Mouse (Mus musculus) midbrain, embryonic 11.5 days (tissue): ENCODE data around the gene Ctf1. TPM values are rescaled to one million over a fixed set of nuclear protein-coding genes. Genes with fewer than 3 reads are reported as not detected.

Experiments
- ATAC-seq: fragments of 200-750 bp; cut with Nextera tagmentation; 2 replicates; pipeline ENCODE4 v1.8.0; 2017; ENCODE audit warnings: moderate TSS enrichment, moderate library complexity; ENCODE audit not compliant: low FRiP score
- DNase-seq: peaks from one replicate; pipeline ENCODE4 v3.0.0; 2015; ENCODE audit warnings: low spot score; ENCODE audit errors: missing footprints
- H3K27ac ChIP-seq: fragments of 300-500 bp; sonication (generic); 2 replicates; pipeline ENCODE4 v1.5.1; 2014; ENCODE audit warnings: low read depth, low read length
- H3K27me3 ChIP-seq: fragments of 300-500 bp; sonication (generic); 2 replicates; pipeline ENCODE4 v1.6.1; 2014; ENCODE audit warnings: mild to moderate bottlenecking, low read length, moderate library complexity, mixed read lengths; ENCODE audit not compliant: control insufficient read depth, insufficient read depth
- H3K36me3 ChIP-seq: fragments of 300-500 bp; sonication (generic); 2 replicates; pipeline ENCODE4 v1.6.1; 2014; ENCODE audit warnings: mild to moderate bottlenecking, low read length, moderate library complexity, mixed read lengths; ENCODE audit not compliant: control insufficient read depth, insufficient read depth
- H3K4me1 ChIP-seq: fragments of 300-500 bp; sonication (generic); 2 replicates; pipeline ENCODE4 v1.6.1; 2014; ENCODE audit warnings: low read length; ENCODE audit not compliant: control insufficient read depth, insufficient read depth
- H3K4me2 ChIP-seq: fragments of 300-500 bp; sonication (generic); 2 replicates; pipeline ENCODE4 v1.6.1; 2014; ENCODE audit warnings: mild to moderate bottlenecking, moderate library complexity
- H3K4me3 ChIP-seq: fragments of 300-500 bp; sonication (generic); 2 replicates; pipeline ENCODE4 v1.5.1; 2014; ENCODE audit warnings: low read depth, low read length
- H3K9ac ChIP-seq: fragments of 300-500 bp; sonication (generic); 2 replicates; pipeline ENCODE4 v1.6.1; 2014; ENCODE audit warnings: low read length
- H3K9me3 ChIP-seq: fragments of 300-500 bp; sonication (generic); 2 replicates; pipeline ENCODE4 v1.6.1; 2016; ENCODE audit warnings: low read length; ENCODE audit not compliant: control insufficient read depth
- WGBS: fragments of 180-500 bp; shearing (Covaris S2); extraction: QIAGEN DNeasy Blood & Tissue Kit; methylation state at CpG from one replicate; pipeline ENCODE4 v1.1.7; 2014; 5-methylcytosine and 5-hydroxymethylcytosine counted together
- microRNA counts: library from miRNA; unstranded; fragments of <30 nt; microRNA quantifications from one replicate; lab custom pipeline; 2015
- microRNA-seq: library from miRNA; unstranded; fragments of <30 nt; microRNA quantifications from one replicate; pipeline ENCODE4, GENCODE M21; 2017
- polyA plus RNA-seq: library from polyadenylated mRNA; unstranded; fragments of >200 nt; fragmentation: Nextera tagmentation; extraction: Ambion mirVana; gene quantifications from 2 replicates; pipeline ENCODE4 v1.2.1, GENCODE M21; 2014

Gene Ctf1
- polyA plus RNA-seq, 1 experiment from 2014 or later = 4.0 TPM

DNA sequence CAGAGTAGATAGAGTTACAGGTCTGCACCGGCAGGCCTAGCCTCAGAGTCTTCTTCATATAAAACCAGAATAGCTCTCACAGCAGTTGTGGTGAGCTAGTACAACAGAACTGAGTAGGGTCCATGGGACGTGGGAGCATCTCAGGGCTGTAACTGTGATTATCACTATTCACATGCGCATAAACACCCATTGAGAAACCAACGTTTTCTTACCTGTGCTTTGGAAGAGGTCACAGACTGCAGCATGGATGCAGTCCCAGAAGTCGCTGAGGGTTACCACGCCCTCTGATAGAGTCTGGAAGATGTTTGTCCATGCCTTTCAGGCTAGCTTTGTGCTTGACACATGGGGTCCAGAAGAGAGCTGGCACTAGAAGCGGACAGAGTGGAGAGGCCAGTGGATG is 41.2 kb downstream of the Ctf1 start:
- Histone ChIP-seq H3K9ac (no peak overlapping the region), H3K27me3 (no peaks in the 10 kb centered on the region), H3K4me1 (no peaks in the 10 kb centered on the region), H3K4me3 (no peak overlapping the region), H3K9me3 (no peaks in the 10 kb centered on the region), H3K4me2 (no peak overlapping the region), H3K36me3 (peaks cover 46% of the 10 kb centered on the region), H3K27ac (no peak overlapping the region)
- 94% methylated on average over 7 of the region's 7 CpGs for WGBS
- DNase-seq = no peak
- ATAC-seq = no peak

DNA sequence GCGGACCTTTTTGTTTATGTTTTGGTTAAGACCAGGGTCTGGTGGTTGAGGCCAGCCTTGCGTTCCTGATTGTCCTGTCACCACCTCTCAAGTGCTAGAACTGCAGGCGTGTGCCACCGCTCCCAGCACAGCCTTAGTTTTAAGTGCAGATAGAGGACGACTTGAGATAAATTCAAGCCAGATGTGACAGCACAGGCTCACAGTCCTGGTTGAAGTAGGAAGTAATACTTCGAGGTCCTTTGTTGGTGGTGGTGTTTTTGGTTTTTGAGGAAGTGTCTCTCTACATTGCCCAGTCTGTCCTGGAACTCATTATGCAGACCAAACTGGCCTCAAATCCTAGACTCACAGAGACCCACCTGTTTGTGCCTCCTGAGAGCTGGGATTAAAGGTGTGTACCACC is 47.2 kb downstream of the Ctf1 start:
- Histone ChIP-seq H3K9ac (no peak overlapping the region), H3K9me3 (no peaks in the 10 kb centered on the region), H3K4me1 (no peaks in the 10 kb centered on the region), H3K27ac (no peak overlapping the region), H3K4me2 (no peak overlapping the region), H3K4me3 (no peak overlapping the region), H3K36me3 (peaks cover 13% of the 10 kb centered on the region; the same call in 1 of the 2 replicates), H3K27me3 (no peaks in the 10 kb centered on the region)
- WGBS = 80% methylated on average over 6 of the region's 6 CpGs
- DNase-seq (no peak), ATAC-seq (no peak)

DNA sequence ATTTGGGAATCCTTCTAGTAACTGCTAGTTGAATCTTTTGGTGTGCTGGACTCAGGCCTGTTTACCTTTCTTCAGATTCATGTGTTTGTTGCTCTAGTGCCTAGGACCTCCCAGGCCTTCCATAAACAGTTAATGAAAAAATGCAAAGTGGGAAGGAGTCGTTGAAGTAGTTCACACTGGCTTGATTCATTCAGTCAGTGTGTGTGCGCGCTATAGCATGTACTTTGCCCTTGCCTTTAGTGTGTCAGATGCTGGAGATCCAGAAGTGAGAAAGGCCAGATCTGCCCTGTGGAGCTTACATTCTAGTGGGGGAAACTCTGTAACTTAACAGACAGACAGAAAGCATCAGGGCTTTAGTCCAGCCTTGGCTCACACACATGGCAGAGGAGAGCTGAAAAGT is 47.9 kb downstream of the Ctf1 start:
- Histone ChIP-seq H3K4me3 (no peak overlapping the region), H3K36me3 (peaks cover 13% of the 10 kb centered on the region; the same call in 1 of the 2 replicates)
- ATAC-seq = no peak

DNA sequence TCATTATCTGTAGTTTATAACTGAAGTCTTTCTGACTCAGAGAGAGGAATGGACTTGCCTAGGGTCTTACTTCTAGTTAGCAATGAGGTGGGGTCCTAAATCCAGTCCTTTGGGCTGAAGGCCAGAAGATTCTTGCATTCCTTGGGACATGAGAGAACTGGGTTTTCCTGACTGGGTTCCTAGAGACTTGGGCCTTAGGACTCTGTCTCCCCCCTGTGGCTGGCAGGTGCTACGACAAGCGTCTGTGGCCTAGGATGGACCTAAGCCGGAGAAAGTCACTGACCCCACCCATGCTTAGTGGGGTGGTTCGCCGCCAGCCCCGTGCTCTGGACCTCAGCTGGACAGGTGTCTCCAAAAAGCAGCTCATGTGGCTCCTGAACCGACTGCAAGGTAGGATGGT is 48.5 kb downstream of the Ctf1 start:
- Histone ChIP-seq H3K4me3 (no peak overlapping the region), H3K27ac (no peak overlapping the region), H3K4me1 (no peaks in the 10 kb centered on the region), H3K9me3 (no peaks in the 10 kb centered on the region), H3K4me2 (no peak overlapping the region), H3K36me3 (peaks cover 13% of the 10 kb centered on the region; the same call in 1 of the 2 replicates), H3K27me3 (no peaks in the 10 kb centered on the region), H3K9ac (no peak overlapping the region)
- WGBS = 47% methylated on average over 7 of the region's 7 CpGs
- ATAC-seq = no peak
- peak; percentile 94 for DNase-seq

More for the DNA sequence above, 47.9 kb downstream of the Ctf1 start:
- H3K9ac ChIP-seq = no peak overlapping the region
- no peaks in the 10 kb centered on the region for H3K9me3 ChIP-seq
- no peak overlapping the region for H3K4me2 ChIP-seq
- no peaks in the 10 kb centered on the region for H3K4me1 ChIP-seq
- WGBS = 99% methylated on average over 3 of the region's 3 CpGs
- H3K27ac ChIP-seq = no peak overlapping the region
- no peak for DNase-seq
- H3K27me3 ChIP-seq = no peaks in the 10 kb centered on the region

DNA sequence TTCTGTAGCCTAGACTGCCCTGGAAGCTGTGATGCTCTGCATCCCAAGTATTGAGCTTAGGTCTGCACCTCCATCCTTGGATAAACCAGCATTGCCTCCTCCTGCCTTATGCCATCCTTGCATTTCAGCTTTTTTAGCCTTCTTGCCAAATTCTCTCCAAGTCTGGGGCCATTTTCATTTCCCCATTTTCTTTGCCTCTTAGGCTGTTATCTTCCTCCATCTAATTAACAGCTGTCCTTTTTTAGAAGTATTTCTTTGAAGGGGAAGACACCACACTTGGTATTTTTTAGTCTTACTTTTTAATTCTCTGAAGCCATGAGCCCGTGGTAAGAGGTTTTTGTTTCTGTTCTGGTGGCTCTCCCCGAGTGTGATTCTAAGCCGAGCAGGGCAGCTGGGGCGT is 51.1 kb downstream of the Ctf1 start:
- no peaks in the 10 kb centered on the region for H3K9me3 ChIP-seq
- H3K9ac ChIP-seq = no peak overlapping the region
- peaks cover 5% of the 10 kb centered on the region for H3K4me1 ChIP-seq
- H3K27me3 ChIP-seq = no peaks in the 10 kb centered on the region
- no peak overlapping the region for H3K27ac ChIP-seq
- 91% methylated on average over 4 of the region's 4 CpGs for WGBS
- ATAC-seq = no peak
- H3K4me3 ChIP-seq = no peak overlapping the region
- peaks cover 16% of the 10 kb centered on the region for H3K36me3 ChIP-seq
- H3K4me2 ChIP-seq = no peak overlapping the region
- no peak for DNase-seq

DNA sequence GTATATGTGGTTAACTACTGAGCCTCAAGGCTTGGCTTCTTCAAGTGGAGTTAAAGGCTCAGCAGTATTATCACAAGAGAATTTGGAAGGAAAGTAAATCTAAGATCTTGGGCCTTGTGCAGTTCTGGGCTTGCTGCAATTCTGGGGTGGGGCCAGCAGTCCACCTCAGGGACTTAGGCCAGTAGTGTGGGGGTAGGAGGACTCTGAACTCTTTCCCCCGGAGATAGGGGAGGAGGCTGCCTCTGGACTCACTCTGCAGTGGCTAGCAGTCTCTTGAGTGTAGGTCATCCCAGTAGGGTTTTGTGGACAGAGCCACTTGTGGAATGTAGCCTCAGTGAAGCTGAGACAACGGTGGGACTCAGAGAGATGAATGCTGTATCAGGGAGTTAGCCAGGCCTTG is 53.2 kb downstream of the Ctf1 start:
- H3K4me2 ChIP-seq = no peak overlapping the region
- no peak for ATAC-seq

DNA sequence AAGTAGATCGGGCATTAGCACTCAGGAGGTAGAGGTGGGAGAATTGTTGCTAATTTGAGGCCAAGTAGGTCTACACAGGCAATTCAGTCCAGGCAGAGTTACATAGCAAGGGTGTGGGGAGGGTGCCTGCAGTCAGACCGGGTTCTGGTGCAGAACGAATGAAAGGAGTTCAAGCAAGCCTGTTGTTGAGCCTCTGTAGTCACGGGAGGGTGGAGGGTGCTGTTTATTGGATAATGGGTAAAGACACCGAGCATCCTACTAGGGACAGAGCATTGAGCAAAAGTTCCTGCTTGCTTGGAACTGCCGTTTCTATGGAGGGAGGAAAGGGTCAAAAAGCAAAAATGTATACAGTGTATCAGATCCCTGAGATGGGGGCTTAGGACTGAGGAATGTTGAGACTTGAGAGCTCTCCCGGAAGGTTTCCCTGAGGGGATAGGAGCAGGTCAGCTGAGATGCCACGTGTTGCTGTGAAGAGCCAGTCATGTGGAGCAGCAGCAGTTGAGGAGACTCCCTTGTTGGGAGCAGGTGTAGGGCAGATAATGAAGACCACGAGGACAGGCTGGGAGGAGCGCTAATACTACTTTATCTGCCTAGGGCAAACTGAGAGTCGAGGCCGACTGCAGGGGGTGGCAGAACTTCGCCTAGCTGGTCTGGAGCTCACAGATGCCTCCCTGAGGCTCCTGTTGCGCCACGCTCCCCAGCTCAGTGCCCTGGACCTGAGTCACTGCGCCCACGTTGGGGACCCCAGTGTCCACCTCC is 54.5 kb downstream of the Ctf1 start:
- 82% methylated on average over 17 of the region's 17 CpGs for whole genome bisulfite sequencing
- Histone ChIP-seq H3K9me3 (no peaks in the 10 kb centered on the region), H3K36me3 (peaks cover 16% of the 10 kb centered on the region), H3K27ac (no peak overlapping the region), H3K9ac (no peak overlapping the region), H3K27me3 (no peaks in the 10 kb centered on the region; the same call in 1 of the 2 replicates), H3K4me1 (peaks cover 23% of the 10 kb centered on the region), H3K4me3 (no peak overlapping the region), H3K4me2 (no peak overlapping the region)
- DNase-seq = no peak
- no peak for ATAC-seq

More for the DNA sequence above, 53.2 kb downstream of the Ctf1 start:
- 95% methylated on average over 2 of the region's 2 CpGs for whole genome bisulfite sequencing
- H3K27ac ChIP-seq = no peak overlapping the region
- H3K36me3 ChIP-seq = peaks cover 16% of the 10 kb centered on the region
- no peaks in the 10 kb centered on the region for H3K9me3 ChIP-seq
- no peak overlapping the region for H3K4me3 ChIP-seq
- H3K27me3 ChIP-seq = no peaks in the 10 kb centered on the region; the same call in 1 of the 2 replicates
- H3K9ac ChIP-seq = no peak overlapping the region
- no peak for DNase-seq
- peaks cover 23% of the 10 kb centered on the region for H3K4me1 ChIP-seq

MicroRNAs within 50 kb of the gene (microRNA counts, 519-probe panel; counts per million panel counts)
- microRNA mmu-miR-762 (lab: Ali Mortazavi, UCI) = not detected

Small RNA genes lying within 50 kb of the gene (microRNA-seq; reads per million reads assigned to microRNA genes)
- gene Mir762 = not detected

Other genes with a start within 250 kb of the Ctf1 start
- gene Fbrs, start 233.5 kb upstream of the Ctf1 start, polyA plus RNA-seq = 9.8 and 10.7 TPM in 2 replicates
- gene Srcap, start 200.8 kb upstream of the Ctf1 start, polyA plus RNA-seq = 49.6 and 52.1 TPM in 2 replicates
- gene Gm42715, start 193.2 kb upstream of the Ctf1 start, polyA plus RNA-seq = 19.2 and 20.2 TPM in 2 replicates
- 4.0 and 8.4 TPM in 2 replicates for gene Tmem265, start 151.3 kb upstream of the Ctf1 start, polyA plus RNA-seq
- 55.1 and 56.2 TPM in 2 replicates for gene Phkg2, start 139.4 kb upstream of the Ctf1 start, polyA plus RNA-seq
- 13.4 and 15.8 TPM in 2 replicates for gene Ccdc189, start 124.1 kb upstream of the Ctf1 start, polyA plus RNA-seq
- 36.5 and 39.2 TPM in 2 replicates for gene Rnf40, start 124.0 kb upstream of the Ctf1 start, polyA plus RNA-seq
- gene Zfp629, start 96.9 kb upstream of the Ctf1 start, polyA plus RNA-seq = 32.1 and 34.4 TPM in 2 replicates
- gene Bcl7c, start 3.8 kb upstream of the Ctf1 start, polyA plus RNA-seq = 44.3 and 52.2 TPM in 2 replicates
- 0.12 TPM in 1 of 2 replicates, not detected in the other for gene Ctf2, start 19.4 kb downstream of the Ctf1 start, polyA plus RNA-seq
- gene Fbxl19, start 31.8 kb downstream of the Ctf1 start, polyA plus RNA-seq = 8.3 and 9.3 TPM in 2 replicates
- 6.1 and 6.3 TPM in 2 replicates for gene Orai3, start 57.1 kb downstream of the Ctf1 start, polyA plus RNA-seq
- gene Setd1a, start 63.9 kb downstream of the Ctf1 start, polyA plus RNA-seq = 19.0 and 22.1 TPM in 2 replicates
- gene Gm49388, start 72.9 kb downstream of the Ctf1 start, polyA plus RNA-seq = not detected in 2 replicates
- 7.9 and 8.2 TPM in 2 replicates for gene Hsd3b7, start 87.9 kb downstream of the Ctf1 start, polyA plus RNA-seq
- gene Stx4a, start 111.6 kb downstream of the Ctf1 start, polyA plus RNA-seq = 10.1 and 12.2 TPM in 2 replicates
- 6.9 and 8.4 TPM in 2 replicates for gene Stx1b, start 111.8 kb downstream of the Ctf1 start, polyA plus RNA-seq
- 16.0 and 17.4 TPM in 2 replicates for gene Zfp646, start 163.5 kb downstream of the Ctf1 start, polyA plus RNA-seq
- 20.3 and 24.3 TPM in 2 replicates for gene Zfp668, start 164.1 kb downstream of the Ctf1 start, polyA plus RNA-seq
- gene Prss53, start 178.2 kb downstream of the Ctf1 start, polyA plus RNA-seq = 0.32 and 0.36 TPM in 2 replicates
- gene Gm21974, start 182.7 kb downstream of the Ctf1 start, polyA plus RNA-seq = not detected in 2 replicates
- gene Vkorc1, start 182.9 kb downstream of the Ctf1 start, polyA plus RNA-seq = 44.6 and 48.6 TPM in 2 replicates
- gene Bckdk, start 191.3 kb downstream of the Ctf1 start, polyA plus RNA-seq = 96.5 and 107 TPM in 2 replicates
- gene Kat8, start 199.8 kb downstream of the Ctf1 start, polyA plus RNA-seq = 54.6 and 57.1 TPM in 2 replicates
- gene Prss8, start 217.4 kb downstream of the Ctf1 start, polyA plus RNA-seq = 0.78 and 0.86 TPM in 2 replicates
- gene Prss36, start 234.0 kb downstream of the Ctf1 start, polyA plus RNA-seq = 9.4 and 9.6 TPM in 2 replicates